Mouse (Mus musculus) Patski (cell line): ENCODE measurements around the gene Nkx2-5. TPM values are rescaled to one million over a fixed set of nuclear protein-coding genes. Genes with fewer than 3 reads are reported as not detected.

Experiments used
- ATAC-seq: fragments of 100-300 bp; one replicate; pipeline ENCODE4 v1.8.0; 2021
- CTCF ChIA-PET: fragments of 350-600 bp; sonication (Branson Sonifier 250); formaldehyde crosslinking; loops from one replicate; lab custom pipeline; 2022; ENCODE audit warnings: inconsistent platforms; lab: Charles Lee
- POLR2A ChIA-PET: fragments of 350-600 bp; sonication (Branson Sonifier 250); formaldehyde crosslinking; loops from one replicate; lab custom pipeline; 2022; ENCODE audit warnings: antibody characterized with exemption, inconsistent platforms; lab: Charles Lee
- DNase-seq: peaks from one replicate; pipeline ENCODE4 v3.0.0-alpha.2; 2011; ENCODE audit warnings: low read depth, low spot score
- H3K27me3 ChIP-seq: fragments of 371-371 bp; one replicate; pipeline ENCODE4 v1.5.1; 2021
- CTCF ChIP-seq: fragments of 100-300 bp; IDR thresholded peaks from one replicate; pipeline ENCODE4 v1.5.1; 2021
- in situ Hi-C: fragments of 300-500 bp; cut with MboI; formaldehyde crosslinking; loops from 3 replicates; pipeline ENCODE4 v1.11.1; 2018; ENCODE audit warnings: low pct_unique_long_range_greater_than_20kb, mixed read lengths
- polyA plus RNA-seq: library from polyadenylated mRNA; unstranded; gene quantifications from one replicate; pipeline ENCODE4 v1.2.3, GENCODE M21; 2021

The Nkx2-5 gene
- polyA plus RNA-seq, 1 experiment from 2014 or later = not detected

DNA sequence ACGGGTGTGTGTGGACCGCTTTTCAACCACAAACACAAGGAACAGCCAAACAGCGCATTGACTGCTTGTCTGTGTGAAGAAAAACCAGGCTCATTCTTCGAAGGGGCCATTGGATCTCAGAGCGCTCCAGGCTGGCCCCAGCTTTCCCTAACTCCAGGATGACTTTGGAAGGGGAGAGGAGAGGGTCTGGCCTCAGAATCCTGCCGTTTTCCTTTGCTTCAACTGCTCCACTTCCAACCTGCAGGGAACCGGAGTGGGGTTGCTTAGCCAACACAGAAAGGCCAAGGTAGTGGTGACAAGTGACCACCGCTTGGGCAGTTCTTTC is 6.3 kb upstream of the Nkx2-5 start:
- DNase-seq = no peak
- POLR2A ChIA-PET = no interaction called here
- CTCF ChIA-PET = no interaction called here
- peaks cover 50% of the 10 kb centered on the region for H3K27me3 ChIP-seq
- no peak for TF ChIP-seq CTCF
- in situ Hi-C loops = no loop called here
- ATAC-seq = no peak

DNA sequence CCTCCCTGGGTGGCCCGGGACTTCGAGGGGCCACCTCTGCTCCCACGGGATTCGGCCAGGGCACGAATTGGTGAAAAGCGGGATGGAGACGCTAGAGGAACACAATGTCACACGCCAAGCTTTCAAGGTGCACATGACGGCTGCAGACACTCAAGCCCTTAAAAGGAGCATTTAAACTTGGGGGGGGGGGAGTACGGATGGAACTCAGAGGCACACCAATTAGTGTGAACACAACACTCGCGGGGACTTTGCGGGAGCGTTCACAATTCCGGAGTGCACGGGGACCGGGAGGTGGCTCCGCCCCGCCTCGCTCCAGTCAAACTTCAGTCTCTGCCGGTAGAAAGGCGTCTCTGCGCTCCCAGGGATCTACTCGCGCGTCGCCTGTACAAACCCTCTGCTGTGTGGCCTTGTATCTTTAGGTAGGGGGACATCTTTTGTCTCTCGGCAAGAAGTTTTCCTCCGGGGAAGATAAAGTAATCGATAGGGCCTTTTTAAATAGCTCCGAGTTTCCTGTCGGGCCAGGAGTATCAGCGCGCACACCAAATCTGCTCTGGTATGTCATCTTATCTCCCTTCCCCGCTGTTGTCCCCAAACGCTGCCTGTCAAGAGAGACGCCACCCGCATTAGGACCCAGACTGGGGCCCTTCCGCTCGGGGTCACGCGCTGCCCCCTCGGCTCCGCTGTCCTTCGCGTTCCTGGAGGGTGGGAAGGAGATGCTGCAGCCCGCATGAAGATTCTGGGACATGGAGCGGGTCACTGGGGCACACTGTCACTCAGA is 5.7 kb upstream of the Nkx2-5 start:
- no peak for ATAC-seq
- DNase-seq = no peak
- no peak for TF ChIP-seq CTCF
- POLR2A ChIA-PET = no interaction called here
- H3K27me3 ChIP-seq = peaks cover 46% of the 10 kb centered on the region
- in situ Hi-C loops = no loop called here
- CTCF ChIA-PET = no interaction called here

DNA sequence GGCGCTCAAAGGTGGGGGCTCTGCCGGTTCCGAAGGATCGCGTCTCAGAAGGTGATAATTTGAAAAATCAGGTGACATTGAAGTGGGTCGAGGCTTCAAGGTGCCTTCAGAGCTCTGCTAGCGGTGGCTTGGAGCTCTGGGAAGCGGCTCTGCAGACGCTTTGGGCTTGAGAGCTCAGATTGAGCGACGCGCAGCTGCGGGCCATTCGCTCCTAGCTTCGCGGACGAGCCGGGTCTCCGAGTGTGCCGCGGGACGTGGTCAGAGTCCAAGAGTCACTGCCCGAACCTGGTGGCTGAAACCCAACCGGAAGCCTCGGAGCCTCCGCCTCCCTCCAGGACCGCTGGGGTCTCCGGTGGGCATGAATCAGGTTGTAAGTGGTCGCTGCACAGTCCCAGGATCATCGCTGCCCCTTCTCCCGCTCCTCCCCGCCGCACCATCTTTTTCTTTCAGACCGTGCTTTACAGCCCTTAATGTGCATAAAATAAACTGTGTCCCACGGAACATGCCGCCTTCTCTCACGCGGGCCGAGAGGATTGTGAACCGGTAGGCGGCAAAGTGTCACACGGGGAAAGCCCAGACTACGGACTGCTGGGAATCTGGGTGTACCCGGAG is 5.0 kb upstream of the Nkx2-5 start:
- ChIA-PET CTCF (no interaction called here), POLR2A (interaction anchor here (0.7 to 0.8 kb wide), 2 partner anchors 20 to 69 kb away, joined by 3 to 4 read pairs; partner anchors contain the start of gene Bnip1)
- no peak for TF ChIP-seq CTCF
- ATAC-seq = no peak
- in situ Hi-C loops = no loop called here
- no peak for DNase-seq
- H3K27me3 ChIP-seq = peaks cover 48% of the 10 kb centered on the region

DNA sequence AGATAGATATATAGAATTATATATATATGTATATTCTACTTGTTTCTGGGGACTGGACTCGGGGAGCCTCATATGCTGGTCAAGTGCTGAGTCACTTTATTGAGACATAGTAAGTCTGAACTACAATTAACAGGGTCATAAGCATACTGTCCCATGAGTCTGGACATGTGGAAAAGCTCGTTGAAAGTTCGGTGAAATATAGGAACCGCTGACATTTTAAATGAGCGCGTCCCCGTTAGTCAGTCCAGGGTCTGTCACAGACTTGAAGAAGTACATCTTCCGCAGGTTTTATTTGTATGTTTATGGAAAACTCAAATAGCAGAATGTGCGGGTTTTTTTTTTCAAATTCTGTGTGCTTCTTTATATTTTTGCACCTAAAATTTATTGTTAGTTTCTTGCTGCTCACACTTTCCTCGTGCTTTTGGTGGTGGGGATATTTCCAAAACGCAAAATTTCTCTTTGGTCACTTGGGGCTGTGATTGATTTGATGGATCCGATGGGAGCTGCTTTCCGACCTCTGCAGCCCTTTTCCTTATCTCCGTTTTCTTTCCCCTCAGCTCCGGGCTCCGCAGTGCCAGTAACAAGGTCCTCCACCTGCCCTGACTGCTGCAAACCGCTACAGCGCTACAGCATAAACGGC is 4.4 kb upstream of the Nkx2-5 start:
- DNase-seq = no peak
- peaks cover 53% of the 10 kb centered on the region for H3K27me3 ChIP-seq
- CTCF ChIA-PET = no interaction called here
- no peak for TF ChIP-seq CTCF
- in situ Hi-C loops = no loop called here
- ATAC-seq = no peak
- POLR2A ChIA-PET = interaction anchor here (0.7 to 0.8 kb wide), 2 partner anchors 21 to 69 kb away, joined by 3 to 4 read pairs; partner anchors contain the start of gene Bnip1

DNA sequence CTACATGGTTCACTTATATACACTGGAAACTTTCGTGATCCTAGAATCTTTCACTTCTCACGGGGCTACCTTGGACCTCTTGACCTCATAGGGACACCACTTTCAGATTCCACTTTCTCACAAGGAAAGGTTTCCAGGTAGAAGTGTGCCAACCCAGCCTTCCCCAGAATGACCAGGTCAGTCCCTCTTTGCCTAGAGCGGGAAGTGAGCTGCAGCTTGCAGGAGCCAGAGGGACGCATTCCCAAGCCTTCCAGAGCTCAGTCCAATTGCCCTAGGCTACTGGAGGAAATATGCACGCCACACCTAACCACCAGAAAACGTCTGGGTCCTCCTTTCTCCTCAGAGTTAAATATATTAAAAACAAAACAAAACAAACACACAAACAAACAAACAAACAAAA is 3.4 kb upstream of the Nkx2-5 start:
- no peak for TF ChIP-seq CTCF
- ChIA-PET POLR2A (no interaction called here), CTCF (no interaction called here)
- in situ Hi-C loops = no loop called here
- ATAC-seq = no peak
- peaks cover 57% of the 10 kb centered on the region for H3K27me3 ChIP-seq
- DNase-seq = no peak

DNA sequence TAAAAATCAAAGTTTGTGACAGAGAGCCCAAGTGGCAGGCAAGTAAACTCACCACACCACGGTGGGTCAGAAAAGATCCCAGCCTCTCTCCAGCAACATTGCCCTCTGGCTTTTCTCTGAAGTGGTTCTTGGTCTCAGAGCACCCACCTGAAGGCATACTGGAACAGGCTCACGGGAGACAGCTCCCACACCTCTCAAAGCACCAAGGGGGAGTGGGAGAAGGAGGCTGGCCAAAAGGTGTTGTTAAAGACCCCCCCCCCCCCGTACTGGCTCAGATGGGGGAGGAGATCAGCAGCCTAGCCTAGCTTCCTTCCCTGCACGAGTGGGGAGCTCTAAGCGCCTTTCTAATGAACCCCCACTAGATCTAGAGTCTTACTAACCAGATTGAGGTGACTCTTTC is 3.0 kb upstream of the Nkx2-5 start:
- no peak for TF ChIP-seq CTCF
- no peak for ATAC-seq
- CTCF ChIA-PET = interaction anchor here (0.9 kb wide), 1 partner anchor 8 kb away, joined by 3 read pairs; no protein-coding TSS in a partner anchor
- POLR2A ChIA-PET = no interaction called here
- DNase-seq = no peak
- in situ Hi-C loops = no loop called here
- peaks cover 57% of the 10 kb centered on the region for H3K27me3 ChIP-seq

DNA sequence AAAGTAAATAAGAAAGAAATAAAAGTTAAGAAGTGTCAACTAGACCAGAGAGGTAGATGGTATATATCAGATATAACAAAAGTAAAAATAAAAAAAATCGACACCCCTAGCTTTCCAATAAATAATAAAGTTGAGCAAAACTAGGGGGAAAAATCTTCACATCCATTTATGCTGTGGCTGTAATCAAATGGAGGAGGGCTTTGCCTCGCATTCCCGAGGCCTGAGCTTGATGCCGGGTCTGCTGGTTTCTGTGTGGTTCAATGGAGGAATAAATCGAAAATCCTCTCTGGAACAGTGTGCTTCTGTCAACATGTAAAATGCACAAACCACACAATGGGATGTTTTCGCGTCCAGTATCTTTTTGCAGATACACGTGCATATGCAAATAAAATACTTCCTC is 1.6 kb upstream of the Nkx2-5 start:
- ATAC-seq (no peak), DNase-seq (no peak)
- CTCF ChIA-PET = interaction anchor here (0.7 kb wide), 1 partner anchor 51 kb away, joined by 3 read pairs; no protein-coding TSS in a partner anchor
- no peak for TF ChIP-seq CTCF
- in situ Hi-C loops = no loop called here
- H3K27me3 ChIP-seq = peaks cover 55% of the 10 kb centered on the region
- POLR2A ChIA-PET = no interaction called here

DNA sequence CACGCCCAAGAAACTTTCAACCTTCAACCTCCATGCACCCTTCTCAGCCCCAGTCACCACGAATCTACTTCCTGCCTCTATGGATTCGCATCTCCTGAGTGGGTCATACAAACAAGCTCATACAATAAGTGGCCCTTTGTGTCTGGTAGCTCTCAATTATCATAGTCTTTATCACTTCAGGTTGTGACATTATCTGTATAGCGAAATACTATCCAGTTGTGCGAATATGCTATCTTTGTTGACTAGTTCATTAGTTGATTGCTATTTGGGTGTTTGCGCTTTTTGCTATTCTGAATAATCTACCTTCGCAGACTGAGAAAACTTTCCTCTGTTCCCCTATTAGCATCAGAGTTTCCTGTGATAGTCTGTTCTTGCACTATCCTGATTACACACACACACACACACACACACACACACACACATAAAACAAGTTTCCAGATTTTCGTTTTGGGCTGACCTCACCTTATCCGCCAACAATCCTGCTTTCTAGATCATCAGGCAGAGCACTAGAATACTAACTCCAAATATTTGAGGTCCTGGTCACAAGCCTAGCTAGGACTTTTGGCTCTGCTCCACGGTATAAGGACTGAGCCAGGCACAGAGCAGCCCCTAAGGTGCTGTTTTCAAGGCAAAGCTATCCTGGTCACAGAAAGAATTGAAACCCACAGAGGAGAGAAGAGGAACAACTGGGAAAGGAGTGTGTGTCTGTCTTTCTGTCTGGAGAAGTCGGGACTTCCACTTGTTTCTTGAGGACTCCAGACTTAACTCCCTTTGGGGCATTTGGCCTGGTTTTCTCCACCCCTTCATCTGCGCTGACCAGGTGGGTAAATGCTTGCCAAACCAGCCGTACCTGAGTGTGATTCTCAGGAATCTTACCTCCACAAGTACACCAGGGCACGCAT is 591 bp upstream of the Nkx2-5 start:
- POLR2A ChIA-PET = no interaction called here
- in situ Hi-C loops = no loop called here
- no peak for TF ChIP-seq CTCF
- DNase-seq (no peak), ATAC-seq (no peak)
- CTCF ChIA-PET = interaction anchor here (1.6 kb wide), 1 partner anchor 39 kb away, joined by 3 read pairs; no protein-coding TSS in a partner anchor
- H3K27me3 ChIP-seq = peaks cover 53% of the 10 kb centered on the region

DNA sequence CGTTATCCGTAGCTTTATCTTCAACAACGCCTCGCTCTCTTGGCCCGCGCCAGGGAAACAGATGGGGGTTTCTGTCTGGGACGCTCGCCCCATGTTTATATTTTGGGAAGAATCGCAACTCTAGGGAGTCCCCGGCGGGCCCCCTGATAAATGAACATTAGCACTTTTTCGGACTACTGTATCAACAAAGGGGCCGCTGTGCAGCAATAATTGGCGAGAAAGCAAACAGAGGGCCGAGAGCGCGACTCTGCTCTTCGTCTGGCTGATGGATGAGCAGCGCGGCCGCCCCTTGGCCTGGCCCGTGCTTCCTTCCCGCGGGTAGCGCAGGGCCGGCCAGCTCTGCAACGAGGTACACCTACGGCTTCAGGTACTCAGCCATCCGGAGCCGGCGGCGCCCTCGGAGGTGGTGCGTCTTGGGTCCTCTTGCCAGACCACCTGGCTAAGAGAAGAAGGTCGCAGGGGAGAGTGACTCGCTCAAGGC is 398 bp downstream of the Nkx2-5 start:
- POLR2A ChIA-PET = no interaction called here
- in situ Hi-C loops = no loop called here
- CTCF ChIA-PET = interaction anchor here (1.6 kb wide), 1 partner anchor 40 kb away, joined by 3 read pairs; no protein-coding TSS in a partner anchor
- DNase-seq = no peak
- peaks cover 45% of the 10 kb centered on the region for H3K27me3 ChIP-seq
- no peak for ATAC-seq
- no peak for TF ChIP-seq CTCF
